Mouse (Mus musculus) lung, adult 2 months (tissue): ENCODE measurements at regions not wholly inside any gene's neighbourhood (a gene's known extent, or its start where the extent isn't known, plus 50 kb on each side); places are given as distances from the start of the nearest gene placed in this dataset.

ENCODE experiments used
- CTCF ChIP-seq: fragments of 200-500 bp; IDR thresholded peaks from 2 replicates; pipeline ENCODE4 v1.5.1; 2011; ENCODE audit warnings: mild to moderate bottlenecking, low read length, control low read depth; ENCODE audit not compliant: insufficient read depth
- POLR2A ChIP-seq: fragments of 200-500 bp; IDR thresholded peaks from 2 replicates; pipeline ENCODE4 v1.6.1; 2011; ENCODE audit warnings: low read depth, mild to moderate bottlenecking, control low read depth, low read length, borderline replicate concordance; ENCODE audit errors: extremely low read depth

GRCm38 (mm10) chr16:74671466-74671865 lies 259.8 kb upstream of the Robo2 start:
- no peak for TF ChIP-seq CTCF
- TF ChIP-seq POLR2A: no peak
